Mouse (Mus musculus): ENCODE measurements around the gene Ltbp4. TPM values are rescaled to one million over a fixed set of nuclear protein-coding genes. Genes with fewer than 3 reads are reported as not detected.

Ltbp4 gene
- polyA plus RNA-seq, 1 experiment from 2014 or later, result 55.1 TPM

DNA sequence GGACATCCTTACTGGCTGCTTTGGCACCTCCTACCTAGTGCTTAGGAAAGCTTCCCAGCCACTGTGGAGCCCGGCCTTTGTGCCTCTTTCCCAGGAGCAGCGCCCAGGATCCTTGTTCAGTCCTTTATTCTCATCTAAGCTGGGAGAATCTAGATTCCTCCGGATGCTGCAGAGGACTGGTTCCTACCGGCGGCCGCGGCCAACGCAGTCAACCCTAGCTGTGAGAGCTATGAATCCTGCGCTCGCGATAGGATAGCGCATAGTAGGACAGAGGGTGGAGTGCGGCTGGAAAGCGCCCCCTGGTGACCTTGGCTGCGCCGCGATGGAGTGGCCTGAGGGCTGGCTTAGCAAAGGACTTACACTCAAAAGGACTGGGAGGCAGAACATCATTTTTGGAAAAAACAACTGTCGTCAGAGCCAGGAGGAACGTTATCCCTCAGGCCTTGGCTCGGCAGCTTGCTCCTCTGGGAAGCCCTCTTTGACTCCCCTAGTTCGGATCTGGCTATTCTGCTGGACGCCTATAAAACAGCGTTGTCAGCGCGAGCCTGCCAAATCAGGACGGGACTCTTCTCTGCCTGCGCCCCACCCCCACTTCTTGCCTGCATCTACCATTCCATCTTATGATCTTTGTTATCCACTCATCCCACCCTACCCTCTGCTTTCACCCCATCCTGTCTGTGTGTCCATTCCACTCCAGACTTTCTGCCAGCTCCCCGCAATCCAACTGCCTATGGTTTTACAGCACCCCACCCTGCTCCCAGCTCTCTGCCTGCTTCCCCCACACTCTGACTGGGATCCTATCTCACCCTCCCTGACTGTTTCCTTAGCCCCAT is 52.4 kb downstream of the Ltbp4 start:
- Histone ChIP-seq H3K4me3 (ENCODE audit: control insufficient read depth in 1 of 2, insufficient read depth in 1 of 2, low read depth in 1 of 2, low read length in 2 of 2) (no peak overlapping the region), H3K4me2 (ENCODE audit: low read length) (peak overlapping the region; percentile 27), H3K36me3 (ENCODE audit: control insufficient read depth, insufficient read depth, low read length) (peaks cover 15% of the 10 kb centered on the region), H3K9me3 (ENCODE audit: control insufficient read depth, low read length) (no peaks in the 10 kb centered on the region), H3K27ac (replicated peaks in 1 of 2; ENCODE audit: control insufficient read depth in 1 of 2, insufficient read depth in 1 of 2, low read depth in 2 of 2, low read length in 2 of 2) (no peak overlapping the region), H3K27me3 (ENCODE audit: control insufficient read depth, insufficient read depth, low read length) (peaks cover 15% of the 10 kb centered on the region), H3K4me1 (ENCODE audit: control insufficient read depth in 2 of 2, insufficient read depth in 2 of 2, low read length in 2 of 2) (peaks cover 0 to 4% of the 10 kb centered on the region in 2 experiments; a peak in 1 of 4 replicates), H3K9ac (ENCODE audit: low read length) (no peak overlapping the region)
- 2% methylated on average over 28 of the region's 28 CpGs for WGBS
- ATAC-seq (ENCODE audit: insufficient number of reproducible peaks, insufficient read depth, low FRiP score, low read depth), result no peak; the same call in 1 of the 2 replicates

DNA sequence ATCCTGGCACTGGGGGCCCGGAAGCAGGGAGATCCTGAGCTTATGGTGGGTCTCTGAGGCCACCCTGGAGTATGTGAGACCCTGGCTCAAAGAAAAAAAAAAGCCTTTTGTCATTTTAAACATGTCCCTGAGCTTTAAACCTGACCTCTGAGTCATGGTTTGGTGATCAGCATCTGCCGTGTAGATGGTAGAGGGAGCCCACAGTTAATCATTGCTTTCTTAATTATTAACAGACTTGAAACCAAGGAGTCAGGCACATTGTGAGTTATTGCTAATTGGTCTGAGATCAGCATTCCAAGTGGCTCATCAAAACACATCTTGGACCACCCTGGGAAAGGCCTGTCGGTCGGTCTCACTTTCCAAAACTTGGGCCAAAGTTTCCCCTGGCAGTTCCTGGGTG is 55.3 kb downstream of the Ltbp4 start:
- Histone ChIP-seq H3K27me3 (ENCODE audit: control insufficient read depth, insufficient read depth, low read length) (peaks cover 15% of the 10 kb centered on the region), H3K36me3 (ENCODE audit: control insufficient read depth, insufficient read depth, low read length) (peaks cover 41% of the 10 kb centered on the region), H3K4me3 (ENCODE audit: control insufficient read depth in 1 of 2, insufficient read depth in 1 of 2, low read depth in 1 of 2, low read length in 2 of 2) (no peak overlapping the region), H3K4me1 (ENCODE audit: control insufficient read depth in 2 of 2, insufficient read depth in 2 of 2, low read length in 2 of 2) (peaks cover 0 to 4% of the 10 kb centered on the region in 2 experiments; a peak in 1 of 4 replicates), H3K9me3 (ENCODE audit: control insufficient read depth, low read length) (no peaks in the 10 kb centered on the region), H3K27ac (replicated peaks in 1 of 2; ENCODE audit: control insufficient read depth in 1 of 2, insufficient read depth in 1 of 2, low read depth in 2 of 2, low read length in 2 of 2) (no peak overlapping the region), H3K9ac (ENCODE audit: low read length) (no peak overlapping the region), H3K4me2 (ENCODE audit: low read length) (no peak overlapping the region)
- 74% methylated on average over 4 of the region's 4 CpGs for WGBS
- ATAC-seq (ENCODE audit: insufficient number of reproducible peaks, insufficient read depth, low FRiP score, low read depth), result no peak

DNA sequence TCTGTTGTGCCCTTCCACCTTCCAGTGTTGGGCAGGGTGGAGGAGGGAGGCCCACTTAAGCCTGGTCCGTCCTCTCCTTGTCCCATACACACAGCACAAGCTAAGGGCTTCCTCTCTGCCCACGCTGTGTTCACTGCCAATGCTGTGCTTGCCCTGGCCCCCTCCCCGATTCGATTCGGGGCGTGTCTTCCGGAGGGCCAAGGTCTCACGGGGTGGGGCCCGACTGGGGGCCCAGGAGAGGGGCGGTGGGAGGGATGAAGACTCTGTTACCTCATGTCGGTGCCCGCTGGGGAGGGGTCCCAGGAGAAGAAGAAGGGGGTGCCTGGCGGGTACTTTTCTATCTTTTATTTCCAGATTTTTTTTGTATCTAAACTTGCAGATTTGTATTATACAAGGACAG is 55.8 kb downstream of the Ltbp4 start:
- WGBS, result 64% methylated on average over 13 of the region's 13 CpGs
- no peak overlapping the region for H3K4me2 ChIP-seq (ENCODE audit: low read length)
- ATAC-seq (ENCODE audit: insufficient number of reproducible peaks, insufficient read depth, low FRiP score, low read depth), result no peak
- peaks cover 46% of the 10 kb centered on the region for H3K36me3 ChIP-seq (ENCODE audit: control insufficient read depth, insufficient read depth, low read length)
- H3K9ac ChIP-seq (ENCODE audit: low read length), result no peak overlapping the region
- H3K27me3 ChIP-seq (ENCODE audit: control insufficient read depth, insufficient read depth, low read length), result peaks cover 15% of the 10 kb centered on the region
- H3K4me1 ChIP-seq (ENCODE audit: control insufficient read depth in 2 of 2, insufficient read depth in 2 of 2, low read length in 2 of 2), result peaks cover 0 to 4% of the 10 kb centered on the region in 2 experiments; a peak in 1 of 4 replicates
- H3K9me3 ChIP-seq (ENCODE audit: control insufficient read depth, low read length), result no peaks in the 10 kb centered on the region
- H3K27ac ChIP-seq (replicated peaks in 1 of 2; ENCODE audit: control insufficient read depth in 1 of 2, insufficient read depth in 1 of 2, low read depth in 2 of 2, low read length in 2 of 2), result no peak overlapping the region
- H3K4me3 ChIP-seq (ENCODE audit: control insufficient read depth in 1 of 2, insufficient read depth in 1 of 2, low read depth in 1 of 2, low read length in 2 of 2), result no peak overlapping the region

DNA sequence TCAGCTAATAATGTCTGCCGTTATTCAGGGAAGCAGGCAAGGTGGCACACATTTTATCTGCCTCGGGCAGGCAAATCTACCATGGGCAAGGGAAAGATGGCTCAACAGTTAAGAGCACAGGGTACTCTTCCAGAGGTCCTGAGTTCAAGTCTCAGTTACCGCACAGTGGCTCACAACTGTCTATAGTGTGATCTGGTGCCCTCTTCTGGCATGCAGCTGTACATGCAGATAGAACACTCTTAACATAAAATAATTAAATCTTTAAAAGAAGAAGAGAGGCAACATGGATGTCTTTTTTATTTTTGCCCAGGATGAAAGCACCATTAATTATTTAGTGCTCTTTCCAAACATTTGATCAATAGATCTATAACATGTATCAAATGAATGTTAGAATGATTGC is 60.3 kb downstream of the Ltbp4 start:
- H3K9ac ChIP-seq (ENCODE audit: low read length), result no peak overlapping the region
- 84% methylated on average over 3 of the region's 3 CpGs for WGBS
- no peak overlapping the region for H3K4me3 ChIP-seq (ENCODE audit: control insufficient read depth in 1 of 2, insufficient read depth in 1 of 2, low read depth in 1 of 2, low read length in 2 of 2)
- peaks cover 71% of the 10 kb centered on the region for H3K36me3 ChIP-seq (ENCODE audit: control insufficient read depth, insufficient read depth, low read length)
- no peaks in the 10 kb centered on the region for H3K27me3 ChIP-seq (ENCODE audit: control insufficient read depth, insufficient read depth, low read length)
- ATAC-seq (ENCODE audit: insufficient number of reproducible peaks, insufficient read depth, low FRiP score, low read depth), result no peak
- no peaks in the 10 kb centered on the region for H3K9me3 ChIP-seq (ENCODE audit: control insufficient read depth, low read length)
- no peak overlapping the region for H3K4me2 ChIP-seq (ENCODE audit: low read length)
- H3K27ac ChIP-seq (replicated peaks in 1 of 2; ENCODE audit: control insufficient read depth in 1 of 2, insufficient read depth in 1 of 2, low read depth in 2 of 2, low read length in 2 of 2), result no peak overlapping the region
- no peaks in the 10 kb centered on the region for H3K4me1 ChIP-seq (ENCODE audit: control insufficient read depth in 2 of 2, insufficient read depth in 2 of 2, low read length in 2 of 2)

DNA sequence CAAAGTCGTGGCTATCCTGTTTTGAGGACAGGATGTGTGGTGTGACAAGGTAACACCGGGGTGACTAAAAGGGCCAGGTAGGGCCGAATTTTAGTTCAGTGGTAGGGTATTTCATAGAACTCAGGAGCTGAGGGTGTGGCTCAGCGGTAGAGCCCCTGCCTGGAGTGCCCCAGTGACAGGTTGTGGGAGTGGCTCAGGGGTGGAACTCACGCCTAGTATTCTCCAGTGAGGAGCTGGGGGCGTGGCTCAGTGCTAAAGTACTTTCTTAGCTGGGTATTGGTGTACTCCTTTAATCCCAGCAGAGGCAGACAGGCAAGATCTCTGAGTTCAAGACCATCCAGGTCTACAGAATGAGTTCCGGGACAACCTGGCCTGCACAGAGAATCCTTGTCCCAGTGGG is 61.5 kb downstream of the Ltbp4 start:
- Histone ChIP-seq H3K36me3 (ENCODE audit: control insufficient read depth, insufficient read depth, low read length) (peaks cover 69% of the 10 kb centered on the region), H3K9me3 (ENCODE audit: control insufficient read depth, low read length) (no peaks in the 10 kb centered on the region), H3K4me2 (ENCODE audit: low read length) (no peak overlapping the region), H3K4me1 (ENCODE audit: control insufficient read depth in 2 of 2, insufficient read depth in 2 of 2, low read length in 2 of 2) (no peaks in the 10 kb centered on the region), H3K4me3 (ENCODE audit: control insufficient read depth in 1 of 2, insufficient read depth in 1 of 2, low read depth in 1 of 2, low read length in 2 of 2) (no peak overlapping the region), H3K27ac (replicated peaks in 1 of 2; ENCODE audit: control insufficient read depth in 1 of 2, insufficient read depth in 1 of 2, low read depth in 2 of 2, low read length in 2 of 2) (no peak overlapping the region), H3K27me3 (ENCODE audit: control insufficient read depth, insufficient read depth, low read length) (no peaks in the 10 kb centered on the region), H3K9ac (ENCODE audit: low read length) (no peak overlapping the region)
- WGBS, result 61% methylated on average over 7 of the region's 7 CpGs
- ATAC-seq (ENCODE audit: insufficient number of reproducible peaks, insufficient read depth, low FRiP score, low read depth), result no peak

DNA sequence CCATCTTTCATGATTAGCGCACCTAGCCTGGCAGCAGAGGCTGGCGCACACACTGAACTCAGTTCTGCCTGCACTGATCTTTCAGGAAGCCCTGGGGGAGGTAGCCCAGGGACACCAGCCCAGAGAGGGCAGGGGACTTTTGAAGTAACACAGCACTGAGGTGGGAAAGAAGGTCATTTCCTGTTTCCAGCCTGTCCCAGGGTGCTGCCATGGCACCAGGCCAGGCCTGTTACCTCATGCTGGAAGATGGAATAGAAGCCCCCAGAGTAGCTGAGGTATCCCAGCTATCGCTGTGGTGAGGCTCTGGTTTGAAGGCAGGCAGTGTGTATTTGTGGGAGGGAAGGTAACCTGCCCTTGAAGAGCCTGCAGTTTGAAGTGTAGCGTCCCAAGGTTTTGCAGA is 62.6 kb downstream of the Ltbp4 start:
- Histone ChIP-seq H3K9ac (ENCODE audit: low read length) (no peak overlapping the region), H3K4me1 (ENCODE audit: control insufficient read depth in 2 of 2, insufficient read depth in 2 of 2, low read length in 2 of 2) (no peaks in the 10 kb centered on the region), H3K4me2 (ENCODE audit: low read length) (no peak overlapping the region), H3K9me3 (ENCODE audit: control insufficient read depth, low read length) (no peaks in the 10 kb centered on the region), H3K4me3 (ENCODE audit: control insufficient read depth in 1 of 2, insufficient read depth in 1 of 2, low read depth in 1 of 2, low read length in 2 of 2) (no peak overlapping the region), H3K36me3 (ENCODE audit: control insufficient read depth, insufficient read depth, low read length) (peaks cover 71% of the 10 kb centered on the region), H3K27ac (replicated peaks in 1 of 2; ENCODE audit: control insufficient read depth in 1 of 2, insufficient read depth in 1 of 2, low read depth in 2 of 2, low read length in 2 of 2) (no peak overlapping the region), H3K27me3 (ENCODE audit: control insufficient read depth, insufficient read depth, low read length) (no peaks in the 10 kb centered on the region)
- no peak for ATAC-seq (ENCODE audit: insufficient number of reproducible peaks, insufficient read depth, low FRiP score, low read depth)
- WGBS, result 75% methylated on average over 4 of the region's 4 CpGs

DNA sequence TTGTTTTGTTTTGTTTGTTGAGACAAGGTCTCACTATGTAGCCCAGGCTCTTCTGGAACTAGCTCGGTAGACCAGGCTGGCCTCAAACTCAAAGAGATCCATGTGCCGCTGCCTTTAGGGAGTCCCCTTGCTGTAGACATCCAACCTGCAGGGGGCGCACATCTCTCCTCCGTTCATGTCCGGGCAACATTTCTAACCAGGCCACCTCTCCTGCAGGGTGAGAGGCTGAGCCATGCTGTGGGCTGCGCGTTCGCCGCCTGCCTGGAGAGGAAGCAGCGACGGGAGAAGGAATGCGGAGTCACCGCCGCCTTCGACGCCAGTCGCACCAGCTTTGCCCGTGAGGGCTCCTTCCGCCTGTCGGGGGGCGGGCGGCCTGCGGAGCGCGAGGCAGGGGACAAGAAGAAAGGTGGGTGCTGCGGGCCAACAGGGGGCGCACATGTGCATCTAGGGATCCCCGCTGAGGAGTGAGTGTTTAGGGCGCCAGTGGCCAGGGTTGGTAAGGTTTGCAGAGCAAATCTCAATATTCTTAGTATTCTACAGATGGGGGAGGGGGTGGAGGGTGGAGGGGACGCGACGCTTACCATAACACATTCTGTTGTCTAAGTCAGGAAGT is 63.6 kb downstream of the Ltbp4 start:
- H3K27ac ChIP-seq (replicated peaks in 1 of 2; ENCODE audit: control insufficient read depth in 1 of 2, insufficient read depth in 1 of 2, low read depth in 2 of 2, low read length in 2 of 2), result no peak overlapping the region
- WGBS, result 40% methylated on average over 32 of the region's 32 CpGs
- H3K9me3 ChIP-seq (ENCODE audit: control insufficient read depth, low read length), result no peaks in the 10 kb centered on the region
- H3K4me2 ChIP-seq (ENCODE audit: low read length), result peak overlapping the region; percentile 44
- H3K27me3 ChIP-seq (ENCODE audit: control insufficient read depth, insufficient read depth, low read length), result no peaks in the 10 kb centered on the region
- no peak for ATAC-seq (ENCODE audit: insufficient number of reproducible peaks, insufficient read depth, low FRiP score, low read depth)
- no peak overlapping the region for H3K9ac ChIP-seq (ENCODE audit: low read length)
- no peaks in the 10 kb centered on the region for H3K4me1 ChIP-seq (ENCODE audit: control insufficient read depth in 2 of 2, insufficient read depth in 2 of 2, low read length in 2 of 2)
- H3K36me3 ChIP-seq (ENCODE audit: control insufficient read depth, insufficient read depth, low read length), result peaks cover 72% of the 10 kb centered on the region
- H3K4me3 ChIP-seq (ENCODE audit: control insufficient read depth in 1 of 2, insufficient read depth in 1 of 2, low read depth in 1 of 2, low read length in 2 of 2), result peak overlapping the region; percentile 1 to 30; a peak in 2 of 4 replicates

All from heart, embryonic 14.5 days (tissue).